Mouse (Mus musculus): Measurements from ENCODE around the gene Zfyve16. TPM values are rescaled to one million over a fixed set of nuclear protein-coding genes. Genes with fewer than 3 reads are reported as not detected.
A peak's percentile ranks its signal among the peaks of the same experiment; 100 is the strongest.

Gene Zfyve16
- total RNA-seq (2021): 10 to 100 TPM; 11.4 to 12.4 TPM

GRCm38 (mm10) chr13:92530721-92531211 lies at the start of gene Zfyve16:
Gene Zfyve16 (minus strand): TSS chr13:92530868.
- intact Hi-C loops (cut with DNase I): loop anchor here (2.0 to 5.0 kb wide), 2 partner anchors 77 to 662 kb away; partner anchors contain the start of gene Tent2
- DNase-seq: peak; percentile 99 to 100

GRCm38 (mm10) chr13:92578210-92578609 lies 47.5 kb upstream of the Zfyve16 start:
- DNase-seq: no peak
- intact Hi-C loops (cut with DNase I): no loop called here

- DNase-seq: no peak
- intact Hi-C loops (cut with DNase I): no loop called here
Observed at GRCm38 (mm10) chr13:92576688-92577087, 46.0 kb upstream of the Zfyve16 start.

GRCm38 (mm10) chr13:92576072-92576471 lies 45.4 kb upstream of the Zfyve16 start, which contains the start of gene Spz1:
Gene Spz1 (minus strand): TSS chr13:92576172.
- intact Hi-C loops (cut with DNase I): no loop called here
- DNase-seq: no peak

GRCm38 (mm10) chr13:92559429-92559828 lies 28.8 kb upstream of the Zfyve16 start:
- intact Hi-C loops (cut with DNase I): no loop called here

GRCm38 (mm10) chr13:92557229-92557628 lies 26.6 kb upstream of the Zfyve16 start:
- intact Hi-C loops (cut with DNase I): no loop called here
- no peak for DNase-seq

More at GRCm38 (mm10) chr13:92559429-92559828, 28.8 kb upstream of the Zfyve16 start:
- no peak for DNase-seq

- DNase-seq: no peak
- intact Hi-C loops (cut with DNase I): no loop called here
Observed at GRCm38 (mm10) chr13:92556458-92557126, 25.9 kb upstream of the Zfyve16 start.

- intact Hi-C loops (cut with DNase I): no loop called here
- DNase-seq: no peak
Observed at GRCm38 (mm10) chr13:92547093-92547492, 16.4 kb upstream of the Zfyve16 start.

- intact Hi-C loops (cut with DNase I): no loop called here
- DNase-seq: no peak
Observed at GRCm38 (mm10) chr13:92540997-92541396, 10.3 kb upstream of the Zfyve16 start.

GRCm38 (mm10) chr13:92539126-92539525 lies 8.5 kb upstream of the Zfyve16 start:
- intact Hi-C loops (cut with DNase I): no loop called here
- no peak for DNase-seq

- no peak for DNase-seq
- intact Hi-C loops (cut with DNase I): loop anchor here (5.0 kb wide), 1 partner anchor 74 kb away; no protein-coding TSS in a partner anchor
Observed at GRCm38 (mm10) chr13:92533801-92534200, 3.1 kb upstream of the Zfyve16 start.

- DNase-seq: no peak
- intact Hi-C loops (cut with DNase I): loop anchor here (5.0 kb wide), 1 partner anchor 75 kb away; no protein-coding TSS in a partner anchor
Observed at GRCm38 (mm10) chr13:92532216-92532615, 1.5 kb upstream of the Zfyve16 start.

- DNase-seq: no peak
- intact Hi-C loops (cut with DNase I): loop anchor here (2.0 to 5.0 kb wide), 2 partner anchors 76 to 662 kb away; partner anchors contain the start of gene Tent2
Observed at GRCm38 (mm10) chr13:92531237-92531636, 569 bp upstream of the Zfyve16 start.

- DNase-seq: no peak
- intact Hi-C loops (cut with DNase I): loop anchor here (2.0 to 5.0 kb wide), 2 partner anchors 77 to 663 kb away; partner anchors contain the start of gene Tent2
Observed at GRCm38 (mm10) chr13:92529828-92530720, 594 bp downstream of the Zfyve16 start.

- no peak for DNase-seq
- intact Hi-C loops (cut with DNase I): no loop called here
Observed at GRCm38 (mm10) chr13:92523178-92523813, 7.4 kb downstream of the Zfyve16 start.

GRCm38 (mm10) chr13:92504871-92505270 lies 25.8 kb downstream of the Zfyve16 start:
- no peak for DNase-seq
- intact Hi-C loops (cut with DNase I): no loop called here

GRCm38 (mm10) chr13:92491923-92492322 lies 38.7 kb downstream of the Zfyve16 start:
- intact Hi-C loops (cut with DNase I): no loop called here
- DNase-seq: no peak

GRCm38 (mm10) chr13:92490817-92491216 lies 39.9 kb downstream of the Zfyve16 start:
- DNase-seq: no peak
- intact Hi-C loops (cut with DNase I): no loop called here

GRCm38 (mm10) chr13:92483852-92484463 lies 46.7 kb downstream of the Zfyve16 start, which contains the start of gene Fam151b:
Gene Fam151b (minus strand): TSS chr13:92484015.
- intact Hi-C loops (cut with DNase I): loop anchor here (2.0 kb wide), 2 partner anchors 127 to 571 kb away; no protein-coding TSS in a partner anchor
- peak; percentile 85 to 86 for DNase-seq

GRCm38 (mm10) chr13:92483348-92483747 lies 47.3 kb downstream of the Zfyve16 start:
- intact Hi-C loops (cut with DNase I): loop anchor here (2.0 kb wide), 2 partner anchors 127 to 571 kb away; no protein-coding TSS in a partner anchor
- DNase-seq: peak; percentile 35 to 36

Measured in heart, postnatal 36 days (tissue).